In the genomic region with DNA sequence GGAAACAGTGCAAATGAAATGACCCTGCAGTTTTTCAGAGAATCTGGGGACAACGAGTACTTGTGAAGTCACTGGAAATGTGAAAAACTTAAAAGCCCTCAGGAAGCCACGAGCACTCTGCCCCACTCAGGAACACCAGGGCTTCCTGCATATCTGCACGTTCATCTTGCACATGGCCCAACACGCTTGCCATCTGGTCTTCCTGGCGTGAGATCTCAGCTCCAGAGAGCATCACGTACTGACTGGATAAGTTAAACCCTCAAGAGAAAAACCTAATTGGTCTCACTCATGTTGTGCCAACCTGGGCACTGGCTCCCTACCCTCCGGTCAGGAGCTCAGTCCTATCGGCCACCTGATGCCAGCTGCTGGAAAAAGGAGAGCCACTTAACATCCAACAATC, we compare ENCODE assay signal across 17 mouse cellular contexts. TPM values are rescaled to one million over a fixed set of nuclear protein-coding genes. Genes with fewer than 3 reads are reported as not detected.
DNase-seq lines count a peak whose midpoint lies in the region; ATAC-seq and TF ChIP-seq lines count a peak whose summit lies in the region.
"Had no signal": no experiment of that assay in that cellular context is flagged by ENCODE, and none has a peak within 500 bp of the region (broad histone marks: within the 10 kb centered on the region; RNA-seq: fewer than 3 reads in every experiment).

No protein-coding gene starts in this region.

- WGBS in forebrain, embryonic 14.5 days = 76% methylated on average over 8 of the region's 8 CpGs
- WGBS in forebrain, embryonic 12.5 days = 82% methylated on average over 8 of the region's 8 CpGs
- 75% methylated on average over 8 of the region's 8 CpGs for WGBS in midbrain, embryonic 16.5 days
- 80% methylated on average over 8 of the region's 8 CpGs for WGBS in midbrain, embryonic 14.5 days
- WGBS in kidney, adult 2 months = 69% methylated on average over 8 of the region's 8 CpGs

- TF ChIP-seq POLR2A in kidney, adult 2 months (IDR thresholded peaks at IDR 0.05; ENCODE audit: low read depth, low read length) = no peak

- TF ChIP-seq CTCF in kidney, adult 2 months (conservative IDR thresholded peaks at IDR 0.05; ENCODE audit: insufficient read depth, insufficient read length, low read depth, low read length) = no peak

- peak; percentile 24 for DNase-seq in forebrain, embryonic 14.5 days (ENCODE audit: low spot score)
- DNase-seq in midbrain, embryonic 14.5 days = no peak
- peak; percentile 37 for DNase-seq in cerebellum, adult 9-10 months
- peak; percentile 25 to 67 for DNase-seq in layer of hippocampus, postnatal 14 days (ENCODE audit: low spot score in 2 of 2)
- no peak for DNase-seq in kidney, adult 2 months
- DNase-seq: heart, adult 11 months; heart, postnatal 10 days; kidney, postnatal 36 days; liver, embryonic 13.5 days; lung, postnatal 36 days had no signal

- no peak overlapping the region for H3K27ac ChIP-seq in forebrain, embryonic 14.5 days (ENCODE audit: low read depth, low read length)
- no peak overlapping the region for H3K27ac ChIP-seq in forebrain, embryonic 12.5 days
- no peak overlapping the region for H3K27ac ChIP-seq in midbrain, embryonic 16.5 days (ENCODE audit: low read length)
- no peak overlapping the region for H3K27ac ChIP-seq in midbrain, embryonic 14.5 days (replicated peaks; ENCODE audit: low read depth, low read length)
- H3K27ac ChIP-seq in kidney, adult 2 months (ENCODE audit: insufficient read depth, low read depth, low read length) = no peak overlapping the region
- H3K27ac ChIP-seq: embryonic facial prominence, embryonic 13.5 days; liver, embryonic 13.5 days; neural tube, embryonic 15.5 days had no signal

- no peaks in the 10 kb centered on the region for H3K27me3 ChIP-seq in forebrain, embryonic 14.5 days (replicated peaks; ENCODE audit: control insufficient read depth, insufficient read depth, low read length)
- no peaks in the 10 kb centered on the region for H3K27me3 ChIP-seq in forebrain, embryonic 12.5 days
- no peaks in the 10 kb centered on the region for H3K27me3 ChIP-seq in midbrain, embryonic 16.5 days (ENCODE audit: control insufficient read depth, insufficient read depth, low read depth, low read length)
- H3K27me3 ChIP-seq in midbrain, embryonic 14.5 days (ENCODE audit: control insufficient read depth, insufficient read depth, low read length) = no peaks in the 10 kb centered on the region
- no peaks in the 10 kb centered on the region for H3K27me3 ChIP-seq in kidney, adult 2 months (replicated peaks; ENCODE audit: control insufficient read depth, insufficient read depth, low read length)
- H3K27me3 ChIP-seq: embryonic facial prominence, embryonic 13.5 days; liver, embryonic 13.5 days; neural tube, embryonic 15.5 days had no signal

- H3K36me3 ChIP-seq in forebrain, embryonic 14.5 days (ENCODE audit: control insufficient read depth, insufficient read depth, low read length) = no peaks in the 10 kb centered on the region
- H3K36me3 ChIP-seq in forebrain, embryonic 12.5 days (replicated peaks) = no peaks in the 10 kb centered on the region
- no peaks in the 10 kb centered on the region for H3K36me3 ChIP-seq in midbrain, embryonic 16.5 days (ENCODE audit: control insufficient read depth, insufficient read depth, low read length)
- no peaks in the 10 kb centered on the region for H3K36me3 ChIP-seq in midbrain, embryonic 14.5 days (ENCODE audit: control insufficient read depth, insufficient read depth, low read length)
- H3K36me3 ChIP-seq in kidney, adult 2 months (ENCODE audit: control insufficient read depth, insufficient read depth, low read length) = no peaks in the 10 kb centered on the region
- H3K36me3 ChIP-seq: embryonic facial prominence, embryonic 13.5 days; G1E; liver, embryonic 13.5 days; neural tube, embryonic 15.5 days had no signal

- no peak overlapping the region for H3K9ac ChIP-seq in forebrain, embryonic 14.5 days (ENCODE audit: low read length)
- no peak overlapping the region for H3K9ac ChIP-seq in forebrain, embryonic 12.5 days
- H3K9ac ChIP-seq in midbrain, embryonic 16.5 days (ENCODE audit: low read depth, low read length) = no peak overlapping the region
- H3K9ac ChIP-seq in midbrain, embryonic 14.5 days (replicated peaks; ENCODE audit: low read length) = no peak overlapping the region
- H3K9ac ChIP-seq: embryonic facial prominence, embryonic 13.5 days; liver, embryonic 13.5 days; neural tube, embryonic 15.5 days had no signal

- H3K9me3 ChIP-seq in forebrain, embryonic 14.5 days (replicated peaks; ENCODE audit: control insufficient read depth, low read length) = no peaks in the 10 kb centered on the region
- 0 out of 2 replicates have a peak, but pooled peaks cover 3% of the 10 kb centered on the region for H3K9me3 ChIP-seq in forebrain, embryonic 12.5 days
- no peaks in the 10 kb centered on the region for H3K9me3 ChIP-seq in midbrain, embryonic 16.5 days (replicated peaks; ENCODE audit: control insufficient read depth, low read length, poor library complexity, severe bottlenecking)
- no peaks in the 10 kb centered on the region for H3K9me3 ChIP-seq in midbrain, embryonic 14.5 days (ENCODE audit: control insufficient read depth, low read length)
- H3K9me3 ChIP-seq: liver, embryonic 13.5 days; neural tube, embryonic 15.5 days had no signal

- H3K4me2 ChIP-seq in forebrain, embryonic 14.5 days (ENCODE audit: low read length) = no peak overlapping the region
- no peak overlapping the region for H3K4me2 ChIP-seq in forebrain, embryonic 12.5 days
- H3K4me2 ChIP-seq in midbrain, embryonic 16.5 days (ENCODE audit: low read length) = no peak overlapping the region
- H3K4me2 ChIP-seq in midbrain, embryonic 14.5 days (ENCODE audit: low read length) = no peak overlapping the region
- H3K4me2 ChIP-seq: embryonic facial prominence, embryonic 13.5 days; liver, embryonic 13.5 days; neural tube, embryonic 15.5 days had no signal

- H3K4me1 ChIP-seq in forebrain, embryonic 14.5 days (ENCODE audit: control insufficient read depth, insufficient read depth, low read length) = no peaks in the 10 kb centered on the region
- no peaks in the 10 kb centered on the region for H3K4me1 ChIP-seq in forebrain, embryonic 12.5 days
- no peaks in the 10 kb centered on the region for H3K4me1 ChIP-seq in midbrain, embryonic 16.5 days (ENCODE audit: control insufficient read depth, insufficient read depth, low read length)
- no peaks in the 10 kb centered on the region for H3K4me1 ChIP-seq in midbrain, embryonic 14.5 days (ENCODE audit: control insufficient read depth, insufficient read depth, low read length)
- no peaks in the 10 kb centered on the region for H3K4me1 ChIP-seq in kidney, adult 2 months (ENCODE audit: control insufficient read depth, insufficient read depth, low read length)
- H3K4me1 ChIP-seq: embryonic facial prominence, embryonic 13.5 days; liver, embryonic 13.5 days; neural tube, embryonic 15.5 days had no signal

- no peak for ATAC-seq in forebrain, embryonic 14.5 days
- no peak for ATAC-seq in forebrain, embryonic 12.5 days (ENCODE audit: low FRiP score)
- ATAC-seq in midbrain, embryonic 16.5 days = peak; percentile 39
- no peak for ATAC-seq in midbrain, embryonic 14.5 days (ENCODE audit: low FRiP score, low TSS enrichment)
- ATAC-seq: intestine, postnatal 0 days had no signal

- no peak overlapping the region for H3K4me3 ChIP-seq in forebrain, embryonic 14.5 days (ENCODE audit: low read depth, low read length)
- no peak overlapping the region for H3K4me3 ChIP-seq in forebrain, embryonic 12.5 days (replicated peaks)
- H3K4me3 ChIP-seq in midbrain, embryonic 16.5 days (ENCODE audit: low read depth, low read length) = no peak overlapping the region
- no peak overlapping the region for H3K4me3 ChIP-seq in midbrain, embryonic 14.5 days (replicated peaks; ENCODE audit: low read depth, low read length)
- no peak overlapping the region for H3K4me3 ChIP-seq in kidney, adult 2 months (ENCODE audit: insufficient read depth, low read depth, low read length)
- H3K4me3 ChIP-seq: embryonic facial prominence, embryonic 13.5 days; liver, embryonic 13.5 days; neural tube, embryonic 15.5 days had no signal

RNA-seq across cellular contexts. Expression of a gene that starts 56.3 kb away (rescaled TPM):
- polyA plus RNA-seq in forebrain, embryonic 14.5 days (2014; fragmentation: Nextera tagmentation; extraction: Ambion mirVana) = 0.63 and 0.65 TPM in 2 replicates
- 0.28 and 0.43 TPM in 2 replicates for polyA plus RNA-seq in forebrain, embryonic 12.5 days (2016; fragmentation: Nextera tagmentation; extraction: Ambion mirVana)
- polyA plus RNA-seq in midbrain, embryonic 16.5 days (2015; fragmentation: Nextera tagmentation; extraction: Ambion mirVana) = 1.5 and 2.5 TPM in 2 replicates
- polyA plus RNA-seq in midbrain, embryonic 14.5 days (2014; fragmentation: Nextera tagmentation; extraction: Ambion mirVana) = 2.3 and 2.4 TPM in 2 replicates
- total RNA-seq in layer of hippocampus, postnatal 14 days (2021) = under 1 TPM; 0.55 to 0.81 TPM
- polyA plus RNA-seq in kidney, adult 2 months (2012; rRNA removed) = 0.08 and 0.20 TPM in 2 replicates
- total RNA-seq: heart, postnatal 10 days had no signal
- polyA plus RNA-seq: C2C12, G1E had no signal

Comparison
In these comparisons a context has a peak if more than half of its experiments do, and no peak if none do; other contexts are left out.
1. DNase-seq: peak in forebrain, embryonic 14.5 days (single experiment), cerebellum, adult 9-10 months (single experiment) and layer of hippocampus, postnatal 14 days (2 of 2); none in midbrain, embryonic 14.5 days (single experiment) and kidney, adult 2 months (single experiment).